Mouse (Mus musculus): ENCODE measurements at regions not wholly inside any gene's neighbourhood (a gene's known extent, or its start where the extent isn't known, plus 50 kb on each side); places are given as distances from the start of the nearest gene placed in this dataset.

- no peak overlapping the region for H3K4me3 ChIP-seq (replicated peaks)
- no peaks in the 10 kb centered on the region for H3K27me3 ChIP-seq
- H3K36me3 ChIP-seq = no peaks in the 10 kb centered on the region
- 0 out of 2 replicates have a peak overlapping the region, but pooled peaks have one; percentile 14 for H3K4me2 ChIP-seq
- peaks cover 13% of the 10 kb centered on the region for H3K4me1 ChIP-seq
- no peak overlapping the region for H3K27ac ChIP-seq
- 32% methylated on average over 7 of the region's 7 CpGs for WGBS
- ATAC-seq (replicated peaks; ENCODE audit: low FRiP score) = no peak
- no peaks in the 10 kb centered on the region for H3K9me3 ChIP-seq (replicated peaks)
- H3K9ac ChIP-seq = no peak overlapping the region
Observed at GRCm38 (mm10) chr9:83326437-83327086, 114.4 kb downstream of the Lca5 start.

DNA sequence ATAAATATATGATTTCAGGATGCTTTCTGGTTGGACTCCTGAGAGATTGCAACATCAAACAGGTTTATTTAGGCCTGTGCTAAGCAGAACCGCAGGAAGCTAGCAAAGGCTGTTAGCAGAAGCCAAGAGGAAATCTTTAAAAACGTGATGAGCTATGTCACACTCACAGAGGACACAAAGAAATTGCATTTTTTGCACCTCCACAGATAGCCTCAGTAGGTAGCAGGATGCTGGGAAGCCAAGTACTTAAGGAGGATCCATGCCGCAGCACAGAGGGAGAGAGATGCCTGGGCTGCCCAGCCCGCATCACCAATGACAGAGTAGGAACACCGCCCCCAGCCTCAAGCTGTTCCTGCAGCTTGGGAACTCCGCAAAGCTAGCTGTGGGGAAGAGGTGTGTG lies 115.0 kb downstream of the Lca5 start:
- 14% methylated on average over 6 of the region's 6 CpGs for WGBS
- H3K27me3 ChIP-seq = no peaks in the 10 kb centered on the region
- no peaks in the 10 kb centered on the region for H3K9me3 ChIP-seq (replicated peaks)
- H3K4me1 ChIP-seq = peaks cover 17% of the 10 kb centered on the region
- no peak overlapping the region for H3K27ac ChIP-seq
- 0 out of 2 replicates have a peak overlapping the region, but pooled peaks have one; percentile 14 for H3K4me2 ChIP-seq
- 0 out of 2 replicates have a peak, but pooled peaks have one; percentile 53 for ATAC-seq (replicated peaks; ENCODE audit: low FRiP score)
- H3K36me3 ChIP-seq = no peaks in the 10 kb centered on the region
- H3K4me3 ChIP-seq (replicated peaks) = no peak overlapping the region
- no peak overlapping the region for H3K9ac ChIP-seq

GRCm38 (mm10) chr9:83324336-83324735 lies 116.6 kb downstream of the Lca5 start:
- Histone ChIP-seq H3K9me3 (replicated peaks) (no peaks in the 10 kb centered on the region), H3K4me2 (no peak overlapping the region), H3K27me3 (no peaks in the 10 kb centered on the region), H3K36me3 (no peaks in the 10 kb centered on the region), H3K27ac (no peak overlapping the region), H3K4me1 (peaks cover 17% of the 10 kb centered on the region), H3K9ac (no peak overlapping the region), H3K4me3 (replicated peaks) (no peak overlapping the region)
- no peak for ATAC-seq (replicated peaks; ENCODE audit: low FRiP score)
- WGBS = 83% methylated on average over 3 of the region's 3 CpGs

- Histone ChIP-seq H3K4me2 (no peak overlapping the region), H3K4me3 (replicated peaks) (no peak overlapping the region), H3K4me1 (peaks cover 14% of the 10 kb centered on the region), H3K27ac (no peak overlapping the region), H3K9ac (no peak overlapping the region), H3K27me3 (no peaks in the 10 kb centered on the region), H3K9me3 (replicated peaks) (no peaks in the 10 kb centered on the region), H3K36me3 (no peaks in the 10 kb centered on the region)
- WGBS = 88% methylated on average over 8 of the region's 8 CpGs
- ATAC-seq (replicated peaks; ENCODE audit: low FRiP score) = no peak
Observed at GRCm38 (mm10) chr9:83322991-83323583, 117.8 kb downstream of the Lca5 start.

GRCm38 (mm10) chr9:83321793-83322192 lies 119.1 kb downstream of the Lca5 start:
- Histone ChIP-seq H3K4me2 (no peak overlapping the region), H3K27ac (no peak overlapping the region), H3K4me1 (peaks cover 14% of the 10 kb centered on the region), H3K4me3 (replicated peaks) (no peak overlapping the region), H3K27me3 (no peaks in the 10 kb centered on the region), H3K9ac (no peak overlapping the region), H3K36me3 (no peaks in the 10 kb centered on the region), H3K9me3 (replicated peaks) (no peaks in the 10 kb centered on the region)
- ATAC-seq (replicated peaks; ENCODE audit: low FRiP score) = no peak

DNA sequence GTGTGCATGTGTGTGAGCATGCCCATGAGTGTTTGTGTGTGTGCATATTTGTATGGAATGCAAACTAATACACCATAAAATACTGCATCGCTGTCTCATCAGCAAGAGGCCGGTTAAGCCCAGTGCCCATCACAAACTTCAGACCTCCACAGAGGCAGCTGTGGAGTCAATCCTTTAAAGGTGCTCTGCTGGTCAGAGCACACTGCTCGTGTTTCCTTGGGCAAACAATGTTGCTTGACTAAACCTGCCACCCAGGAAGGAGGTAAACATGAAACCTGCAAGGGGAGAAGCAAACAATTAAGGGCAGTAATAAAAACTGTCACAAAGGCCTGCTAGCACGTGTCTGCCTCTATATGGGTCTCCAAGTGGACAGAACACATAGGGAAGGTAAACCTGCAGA lies 120.1 kb downstream of the Lca5 start:
- Histone ChIP-seq H3K36me3 (no peaks in the 10 kb centered on the region), H3K9me3 (replicated peaks) (no peaks in the 10 kb centered on the region), H3K4me2 (no peak overlapping the region), H3K9ac (no peak overlapping the region), H3K4me1 (peaks cover 12% of the 10 kb centered on the region), H3K4me3 (replicated peaks) (no peak overlapping the region), H3K27me3 (no peaks in the 10 kb centered on the region), H3K27ac (peak overlapping the region; percentile 2; the same call in 1 of the 2 replicates)
- ATAC-seq (replicated peaks; ENCODE audit: low FRiP score) = peak; percentile 86
- whole genome bisulfite sequencing = 36% methylated on average over 4 of the region's 4 CpGs

GRCm38 (mm10) chr9:83316818-83317162 lies 124.1 kb downstream of the Lca5 start:
- no peaks in the 10 kb centered on the region for H3K36me3 ChIP-seq
- no peak for ATAC-seq (replicated peaks; ENCODE audit: low FRiP score)
- 38% methylated on average over 2 of the region's 2 CpGs for WGBS

GRCm38 (mm10) chr9:83315941-83316817 lies 124.7 kb downstream of the Lca5 start:
- ATAC-seq (replicated peaks; ENCODE audit: low FRiP score) = no peak
- WGBS = 58% methylated on average over 10 of the region's 10 CpGs
- no peaks in the 10 kb centered on the region for H3K9me3 ChIP-seq (replicated peaks)

More at GRCm38 (mm10) chr9:83316818-83317162, 124.1 kb downstream of the Lca5 start:
- Histone ChIP-seq H3K9ac (no peak overlapping the region), H3K4me3 (replicated peaks) (no peak overlapping the region), H3K4me1 (peaks cover 17% of the 10 kb centered on the region), H3K4me2 (no peak overlapping the region), H3K27me3 (no peaks in the 10 kb centered on the region), H3K9me3 (replicated peaks) (no peaks in the 10 kb centered on the region), H3K27ac (no peak overlapping the region)

DNA sequence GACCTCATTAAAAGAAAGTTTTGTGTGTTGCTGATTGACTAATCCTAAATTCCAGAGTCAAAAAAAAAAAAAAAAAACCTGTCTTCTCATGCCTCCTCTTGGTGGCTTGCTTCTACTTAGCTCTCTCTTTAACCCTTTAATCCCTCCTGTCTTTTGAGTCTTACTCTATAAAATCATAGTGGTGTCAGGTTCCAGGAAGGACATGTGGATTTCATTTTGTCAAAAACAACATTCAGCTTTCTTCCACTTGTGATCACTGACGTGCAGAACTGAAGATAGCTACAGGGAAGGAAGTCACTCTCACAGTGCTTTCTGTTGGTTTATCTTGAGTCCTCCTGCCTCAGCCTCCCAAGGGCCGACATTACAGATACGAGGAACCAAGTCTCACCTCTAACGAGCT lies 132.2 kb downstream of the Lca5 start:
- Histone ChIP-seq H3K36me3 (no peaks in the 10 kb centered on the region), H3K27ac (no peak overlapping the region), H3K9ac (no peak overlapping the region), H3K27me3 (no peaks in the 10 kb centered on the region), H3K4me3 (replicated peaks) (no peak overlapping the region), H3K4me2 (no peak overlapping the region), H3K4me1 (peaks cover 23% of the 10 kb centered on the region), H3K9me3 (replicated peaks) (no peaks in the 10 kb centered on the region)
- no peak for ATAC-seq (replicated peaks; ENCODE audit: low FRiP score)
- WGBS = 74% methylated on average over 4 of the region's 4 CpGs

More at GRCm38 (mm10) chr9:83315941-83316817, 124.7 kb downstream of the Lca5 start:
- Histone ChIP-seq H3K4me1 (peaks cover 16% of the 10 kb centered on the region), H3K36me3 (no peaks in the 10 kb centered on the region), H3K27me3 (no peaks in the 10 kb centered on the region), H3K4me2 (no peak overlapping the region), H3K9ac (no peak overlapping the region), H3K27ac (no peak overlapping the region), H3K4me3 (replicated peaks) (no peak overlapping the region)

DNA sequence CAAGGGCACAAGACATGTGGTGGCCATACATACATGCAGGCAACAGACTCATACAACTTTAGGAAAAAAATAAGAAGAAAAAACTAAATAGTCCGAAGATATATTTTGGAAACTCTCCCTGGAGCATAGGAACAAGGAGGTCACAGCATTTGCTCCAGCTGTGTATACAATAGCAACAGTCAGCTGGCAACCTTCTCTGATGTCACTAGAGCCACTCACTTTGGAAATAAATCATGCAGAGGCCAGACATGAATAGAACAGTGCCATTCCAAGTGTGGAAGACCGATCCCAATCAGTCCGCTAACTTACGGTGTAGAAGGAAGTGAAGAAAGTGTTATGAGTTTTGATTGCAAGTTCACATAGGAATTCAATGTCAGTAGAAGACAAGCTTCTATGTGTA lies 132.8 kb downstream of the Lca5 start:
- Histone ChIP-seq H3K36me3 (no peaks in the 10 kb centered on the region), H3K27ac (no peak overlapping the region), H3K9ac (no peak overlapping the region), H3K4me2 (no peak overlapping the region), H3K9me3 (replicated peaks) (no peaks in the 10 kb centered on the region), H3K27me3 (no peaks in the 10 kb centered on the region), H3K4me1 (peaks cover 23% of the 10 kb centered on the region), H3K4me3 (replicated peaks) (no peak overlapping the region)
- 0 out of 2 replicates have a peak, but pooled peaks have one; percentile 24 for ATAC-seq (replicated peaks; ENCODE audit: low FRiP score)
- 56% methylated on average over 4 of the region's 4 CpGs for WGBS

GRCm38 (mm10) chr9:83307349-83307938 lies 133.5 kb downstream of the Lca5 start:
- Histone ChIP-seq H3K4me1 (peaks cover 23% of the 10 kb centered on the region), H3K36me3 (no peaks in the 10 kb centered on the region), H3K9ac (no peak overlapping the region), H3K27me3 (no peaks in the 10 kb centered on the region), H3K27ac (no peak overlapping the region), H3K4me3 (replicated peaks) (no peak overlapping the region), H3K4me2 (no peak overlapping the region), H3K9me3 (replicated peaks) (no peaks in the 10 kb centered on the region)
- ATAC-seq (replicated peaks; ENCODE audit: low FRiP score) = no peak
- 71% methylated on average over 11 of the region's 11 CpGs for WGBS

GRCm38 (mm10) chr9:83304925-83305324 lies 136.0 kb downstream of the Lca5 start:
- Histone ChIP-seq H3K4me2 (peak overlapping the region; percentile 18; the same call in 1 of the 2 replicates), H3K9ac (no peak overlapping the region), H3K4me3 (replicated peaks) (no peak overlapping the region), H3K36me3 (no peaks in the 10 kb centered on the region), H3K9me3 (replicated peaks) (no peaks in the 10 kb centered on the region), H3K4me1 (peaks cover 23% of the 10 kb centered on the region), H3K27me3 (no peaks in the 10 kb centered on the region), H3K27ac (peak overlapping the region; percentile 37; the same call in 1 of the 2 replicates)
- 22% methylated on average over 7 of the region's 7 CpGs for WGBS
- ATAC-seq (replicated peaks; ENCODE audit: low FRiP score) = peak; percentile 61; the same call in 1 of the 2 replicates
